Mouse (Mus musculus): Measurements from ENCODE around the gene E130114P18Rik.

GRCm38 (mm10) chr4:97686020-97686419 is 91.9 kb downstream of the E130114P18Rik start:
- TF ChIP-seq CTCF (IDR thresholded peaks at IDR 0.05; ENCODE audit: borderline replicate concordance, extremely low read depth, insufficient read depth, insufficient read length) (no peak), POLR2A (IDR thresholded peaks at IDR 0.05; ENCODE audit: borderline replicate concordance, extremely low read depth, insufficient read depth, insufficient read length, poor library complexity, severe bottlenecking) (no peak)
